18 mouse cellular contexts compared by ENCODE assay signal in genomic region chr10:108852757-108853156, GRCm38 (mm10).
"Had no signal": no experiment of that assay in that cellular context is flagged by ENCODE, and none has a peak within 500 bp of the region (broad histone marks: within the 10 kb centered on the region; RNA-seq: fewer than 3 reads in every experiment).

No protein-coding gene starts in this region.

- H3K27ac ChIP-seq: kidney, postnatal 0 days; limb, embryonic 12.5 days; liver, embryonic 13.5 days; lung, embryonic 15.5 days; macrophage; midbrain, embryonic 12.5 days; neural tube, embryonic 15.5 days had no signal

- H3K27me3 ChIP-seq: limb, embryonic 12.5 days; liver, embryonic 13.5 days; lung, embryonic 15.5 days; megakaryocyte, embryonic 14.5 days; midbrain, embryonic 12.5 days; neural tube, embryonic 15.5 days had no signal

- H3K36me3 ChIP-seq: limb, embryonic 12.5 days; liver, embryonic 13.5 days; lung, embryonic 15.5 days; midbrain, embryonic 12.5 days; neural tube, embryonic 15.5 days had no signal

- DNase-seq: kidney, adult 11 months; kidney, adult 9 months; kidney, postnatal 36 days; liver; liver, embryonic 13.5 days; liver, postnatal 0 days; lung, postnatal 14 days; right cerebral cortex, postnatal 4 days; spleen, adult 18-20 months; thymus, adult 2 months; thymus, postnatal 25 days had no signal

- H3K4me2 ChIP-seq: limb, embryonic 12.5 days; liver, embryonic 13.5 days; lung, embryonic 15.5 days; midbrain, embryonic 12.5 days; neural tube, embryonic 15.5 days had no signal

- H3K4me3 ChIP-seq: limb, embryonic 12.5 days; liver, embryonic 13.5 days; lung, embryonic 15.5 days; megakaryocyte, embryonic 14.5 days; midbrain, embryonic 12.5 days; neural tube, embryonic 15.5 days had no signal
